Mouse (Mus musculus): ENCODE measurements at regions not wholly inside any gene's neighbourhood (a gene's known extent, or its start where the extent isn't known, plus 50 kb on each side); places are given as distances from the start of the nearest gene placed in this dataset.

DNA sequence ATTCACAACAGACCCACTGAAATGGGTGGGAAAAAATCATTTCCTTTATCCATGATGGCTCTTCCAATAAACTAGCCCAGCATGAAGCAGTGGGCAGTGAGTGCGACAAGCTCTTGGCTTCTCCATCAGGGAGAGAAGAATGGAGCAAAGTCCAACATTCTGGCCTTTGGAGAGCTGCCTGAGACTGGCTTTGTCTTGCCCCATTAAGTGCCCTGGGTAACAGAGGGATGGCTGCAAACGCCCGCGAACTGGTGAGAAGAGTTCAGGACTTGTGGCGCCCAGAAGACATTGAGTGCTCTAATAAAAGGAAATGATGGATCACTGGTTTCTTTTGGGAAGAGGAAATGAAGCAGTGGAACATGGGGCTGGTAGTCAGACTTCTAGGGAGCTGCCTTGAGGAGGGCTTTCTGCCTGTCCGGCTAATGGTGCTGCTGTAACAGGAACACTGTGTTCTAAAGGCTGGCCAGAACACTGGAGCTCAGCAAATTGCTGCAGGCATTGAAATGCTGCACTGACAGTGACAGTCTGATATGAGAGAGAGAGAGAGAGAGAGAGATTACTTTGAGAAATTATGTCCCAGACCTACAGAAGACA is 182.2 kb upstream of the Btbd3 start:
- no peak for TF ChIP-seq CTCF (IDR thresholded peaks at IDR 0.05; ENCODE audit: borderline replicate concordance, insufficient read depth, low read length)
- TF ChIP-seq POLR2A (IDR thresholded peaks at IDR 0.05; ENCODE audit: low read depth, low read length), result no peak

Data from embryonic fibroblast, embryonic 13.5 days (primary cell).